Mouse (Mus musculus): ENCODE data around the gene Thsd4.

- no peak for TF ChIP-seq POLR2A (IDR thresholded peaks at IDR 0.05; ENCODE audit: insufficient read depth, low read length)
- TF ChIP-seq CTCF (IDR thresholded peaks at IDR 0.05; ENCODE audit: low read depth, low read length): no peak
- no peak for TF ChIP-seq EP300 (IDR thresholded peaks at IDR 0.05; ENCODE audit: insufficient read depth, low read depth, low read length)
Measured at GRCm38 (mm10) chr9:60307469-60307868, 214.4 kb downstream of the Thsd4 start.
